Mouse (Mus musculus) retina, postnatal 1 day (tissue): ENCODE data around the gene Glipr1l2.
"Not testable (repeated sequence)": the region's sequence is repeated elsewhere in the genome, so short reads cannot be mapped to it uniquely, and the experiment has no call there.

ENCODE experiments used
- DNase-seq: peaks from one replicate; pipeline ENCODE4 v3.0.0-alpha.2; 2012

Glipr1l2 gene

DNA sequence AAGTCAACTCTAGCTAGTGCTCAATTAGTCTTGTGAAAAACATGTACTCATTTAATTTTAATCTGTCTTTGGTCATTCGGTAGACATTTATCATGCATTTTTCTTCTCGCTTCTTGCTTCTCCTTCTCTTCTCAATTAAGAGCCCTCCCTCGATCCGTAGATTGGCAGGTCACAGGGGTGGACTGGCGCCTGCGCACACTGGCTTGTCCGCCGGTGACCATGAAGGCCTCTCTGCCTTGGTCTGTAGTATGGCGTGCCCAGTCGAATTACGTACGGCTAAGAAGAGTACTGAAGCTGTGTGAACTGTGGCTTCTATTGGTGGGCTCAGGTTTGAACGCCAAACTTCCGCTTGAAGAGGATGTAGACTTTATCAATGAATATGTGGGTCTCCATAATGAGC lies at the start of gene Glipr1l2:
Glipr1l2 (plus strand) TSS at position 198 of the 400 bp plus-strand sequence.
- DNase-seq = no peak

GRCm38 (mm10) chr10:112043523-112043922 lies 39.6 kb upstream of the Glipr1l2 start:
- not testable (repeated sequence) for DNase-seq

GRCm38 (mm10) chr10:112044283-112044682 lies 38.9 kb upstream of the Glipr1l2 start:
- DNase-seq = peak; percentile 13

GRCm38 (mm10) chr10:112051220-112051619 lies 31.9 kb upstream of the Glipr1l2 start:
- DNase-seq = no peak

DNA sequence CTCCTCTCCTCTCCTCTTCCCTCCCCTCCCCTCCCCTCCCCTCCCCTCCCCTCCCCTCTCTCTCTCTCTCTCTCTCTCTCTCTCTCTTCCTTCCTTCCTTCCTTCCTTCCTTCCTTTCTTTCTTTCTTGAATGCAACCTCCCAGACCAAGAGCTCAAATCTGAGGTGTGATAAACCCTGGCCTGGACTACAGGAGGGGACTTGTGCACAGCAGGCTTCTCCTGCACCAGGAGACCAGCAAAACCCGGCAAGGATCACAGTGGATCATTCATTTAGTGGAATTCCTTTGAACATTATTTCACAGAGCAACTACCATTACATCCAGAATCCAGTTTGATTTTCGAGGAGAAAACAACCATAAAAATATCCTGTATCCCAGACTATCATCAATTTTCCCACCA lies 31.2 kb upstream of the Glipr1l2 start:
- peak; percentile 62 for DNase-seq

- DNase-seq = peak; percentile 84
These were observed 23.2 kb upstream of the Glipr1l2 start, which contains the start of gene Glipr1l1 for GRCm38 (mm10) chr10:112059702-112060582. Gene Glipr1l1 (plus strand): TSS chr10:112060189.

- DNase-seq = not testable (repeated sequence)
These were observed 22.6 kb upstream of the Glipr1l2 start for GRCm38 (mm10) chr10:112060583-112060934.

DNA sequence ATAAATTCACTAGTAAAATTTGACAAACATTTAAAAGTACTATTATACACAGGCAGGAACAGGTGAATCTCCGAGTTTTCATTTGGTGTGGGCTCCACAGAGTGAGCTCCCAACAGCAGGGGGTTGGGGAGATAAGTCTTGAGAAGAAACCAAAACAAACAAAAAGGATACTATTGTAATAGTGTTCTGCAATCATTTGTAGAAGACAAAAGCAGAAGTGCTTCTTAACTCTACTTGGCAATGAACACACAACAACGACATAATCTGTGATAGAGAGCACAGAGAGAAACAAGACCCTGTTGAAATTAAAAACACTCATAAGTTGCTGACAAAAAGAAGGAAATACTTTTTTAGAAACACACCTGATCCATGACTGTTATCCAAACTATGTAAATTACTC lies 3.1 kb upstream of the Glipr1l2 start:
- DNase-seq = no peak

GRCm38 (mm10) chr10:112105785-112106184 lies 22.6 kb downstream of the Glipr1l2 start:
- DNase-seq = peak; percentile 59

GRCm38 (mm10) chr10:112110401-112110800 lies 27.2 kb downstream of the Glipr1l2 start:
- no peak for DNase-seq

- DNase-seq = peak; percentile 56
These were observed 41.9 kb downstream of the Glipr1l2 start for GRCm38 (mm10) chr10:112125090-112125489.

DNA sequence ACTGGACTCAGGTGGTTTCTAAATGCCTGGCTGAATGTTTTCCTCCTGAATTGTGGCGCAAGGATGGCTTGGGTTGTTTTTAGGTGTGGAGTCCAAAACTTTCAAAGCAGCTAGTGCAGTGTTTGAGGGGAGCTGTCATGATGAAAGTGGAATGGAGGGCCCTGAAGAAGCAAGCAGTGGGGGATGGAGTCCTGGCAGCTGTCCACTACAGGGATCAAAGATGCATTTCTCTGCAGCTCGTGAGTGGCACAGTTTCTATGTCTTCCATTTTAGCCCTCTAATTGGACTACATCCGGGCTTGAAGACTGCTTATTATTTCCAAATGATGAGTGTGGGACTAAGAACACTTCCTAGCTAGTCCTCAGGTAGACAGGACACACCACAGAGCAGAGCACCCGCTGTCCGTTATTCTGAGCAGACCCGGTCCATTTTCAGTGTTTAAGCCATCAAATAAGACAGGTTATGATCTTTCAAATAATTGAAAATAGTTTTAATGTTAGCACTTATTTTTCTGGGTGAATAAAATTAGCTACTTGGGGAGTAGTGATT lies 44.6 kb downstream of the Glipr1l2 start:
- peak; percentile 46 for DNase-seq

- no peak for DNase-seq
These were observed 49.0 kb downstream of the Glipr1l2 start for GRCm38 (mm10) chr10:112132194-112132593.

- peak; percentile 93 for DNase-seq
These were observed 55.1 kb downstream of the Glipr1l2 start for GRCm38 (mm10) chr10:112138050-112138870.

GRCm38 (mm10) chr10:112138871-112139430 lies 55.8 kb downstream of the Glipr1l2 start:
- DNase-seq = no peak

- DNase-seq = no peak
These were observed 56.7 kb downstream of the Glipr1l2 start for GRCm38 (mm10) chr10:112139834-112140233.
